Mouse (Mus musculus) cortical plate, adult 2 months (tissue): ENCODE measurements at regions not wholly inside any gene's neighbourhood (a gene's known extent, or its start where the extent isn't known, plus 50 kb on each side); places are given as distances from the start of the nearest gene placed in this dataset.

Experiments used
- CTCF ChIP-seq: fragments of 200-500 bp; IDR thresholded peaks from 2 replicates; pipeline ENCODE4 v1.5.1; 2011; ENCODE audit warnings: mild to moderate bottlenecking, control low read depth, low read length; ENCODE audit not compliant: insufficient read depth; ENCODE audit errors: extremely low read depth
- POLR2A ChIP-seq: fragments of 200-500 bp; IDR thresholded peaks from 2 replicates; pipeline ENCODE4 v1.6.1; 2011; ENCODE audit warnings: mild to moderate bottlenecking, low read length, control low read depth; ENCODE audit not compliant: insufficient read depth; ENCODE audit errors: extremely low read depth

GRCm38 (mm10) chr13:102598181-102598580 is 95.2 kb upstream of the Cd180 start:
- TF ChIP-seq CTCF (no peak), POLR2A (no peak)
